Mouse (Mus musculus) olfactory bulb, adult 2 months (tissue): ENCODE results near the gene Slc7a12.

Source experiments
- CTCF ChIP-seq: fragments of 200-500 bp; IDR thresholded peaks from 2 replicates; pipeline ENCODE4 v1.5.1; 2012; ENCODE audit warnings: low read depth, mild to moderate bottlenecking, low read length, moderate library complexity; ENCODE audit not compliant: insufficient read depth
- POLR2A ChIP-seq: fragments of 200-500 bp; IDR thresholded peaks from 2 replicates; pipeline ENCODE4 v1.6.1; 2012; ENCODE audit warnings: mild to moderate bottlenecking, low read depth, low read length, moderate library complexity; ENCODE audit not compliant: insufficient read depth

GRCm38 (mm10) chr3:14446691-14447090 is 33.8 kb upstream of the Slc7a12 start:
- TF ChIP-seq CTCF = no peak
- TF ChIP-seq POLR2A = no peak
